Mouse (Mus musculus) brown adipose tissue, adult 24 weeks (tissue): ENCODE measurements around the gene C1ql4. TPM values are rescaled to one million over a fixed set of nuclear protein-coding genes. Genes with fewer than 3 reads are reported as not detected.

Source experiments
- H3K27ac ChIP-seq: fragments of 200-500 bp; replicated peaks from 2 replicates; pipeline ENCODE4 v1.5.1; 2012; ENCODE audit warnings: low read depth, mild to moderate bottlenecking, low read length
- H3K4me1 ChIP-seq: fragments of 200-500 bp; 2 replicates; pipeline ENCODE4 v1.6.1; 2012; ENCODE audit warnings: low read length, mixed read lengths; ENCODE audit not compliant: control insufficient read depth, insufficient read depth, insufficient read length
- H3K4me3 ChIP-seq: fragments of 200-500 bp; 2 replicates; pipeline ENCODE4 v1.5.1; 2012; ENCODE audit warnings: low read depth, mild to moderate bottlenecking, low read length, moderate library complexity; ENCODE audit not compliant: insufficient read depth
- polyA plus RNA-seq: library from polyadenylated mRNA; stranded (reverse); fragments of >200 nt; gene quantifications from 2 replicates; pipeline ENCODE4 v1.2.4, GENCODE M21; 2012; ENCODE audit not compliant: missing spikeins, insufficient read depth, insufficient read length

The C1ql4 gene
- polyA plus RNA-seq: not detected in 2 replicates

DNA sequence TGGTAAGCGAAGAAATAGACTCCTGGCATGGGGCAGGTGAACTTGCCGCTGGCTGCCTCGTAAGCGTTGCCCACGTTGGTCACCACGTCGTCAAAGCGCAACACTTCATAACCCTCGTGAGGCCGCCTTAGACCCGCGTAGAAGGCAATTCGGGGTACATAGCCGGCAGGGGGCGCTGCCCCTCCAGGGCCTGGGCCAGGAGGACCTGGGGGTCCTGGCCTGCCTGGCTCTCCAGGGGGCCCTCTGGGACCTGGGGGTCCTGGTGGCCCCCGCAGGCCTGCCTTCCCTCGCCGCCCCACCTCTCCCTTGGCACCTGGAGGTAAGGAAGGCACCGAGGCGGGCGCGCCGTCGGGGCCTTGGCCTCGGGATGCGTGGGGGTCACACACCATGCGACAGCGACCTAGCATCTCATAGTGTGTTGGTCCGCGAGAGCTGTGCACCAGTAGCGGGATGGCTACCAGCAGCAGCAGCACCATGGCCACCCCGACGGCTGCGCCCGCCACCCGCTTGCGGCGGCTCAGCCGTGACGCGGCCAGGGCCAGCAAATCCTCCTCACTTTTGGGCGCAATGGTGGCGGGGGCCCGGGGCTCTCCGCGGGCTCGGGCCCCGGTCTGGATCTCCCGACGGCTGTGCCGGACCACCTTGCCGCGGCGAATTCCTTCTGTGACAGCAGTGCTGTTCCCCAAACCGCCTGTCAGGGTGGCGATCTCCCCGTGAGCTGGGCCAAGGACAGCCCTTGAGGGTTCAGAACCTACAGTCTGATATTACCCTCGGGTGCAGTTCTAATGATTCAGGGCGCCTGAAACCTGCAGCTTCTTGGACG is at the start of gene C1ql4:
Gene C1ql4 (minus strand): TSS at position 565 of the 823 bp plus-strand sequence.
- H3K27ac ChIP-seq: no peak within 1 kb of the TSS
- no peak within 1 kb of the TSS for H3K4me3 ChIP-seq
- no peaks in the 10 kb centered on the region for H3K4me1 ChIP-seq

DNA sequence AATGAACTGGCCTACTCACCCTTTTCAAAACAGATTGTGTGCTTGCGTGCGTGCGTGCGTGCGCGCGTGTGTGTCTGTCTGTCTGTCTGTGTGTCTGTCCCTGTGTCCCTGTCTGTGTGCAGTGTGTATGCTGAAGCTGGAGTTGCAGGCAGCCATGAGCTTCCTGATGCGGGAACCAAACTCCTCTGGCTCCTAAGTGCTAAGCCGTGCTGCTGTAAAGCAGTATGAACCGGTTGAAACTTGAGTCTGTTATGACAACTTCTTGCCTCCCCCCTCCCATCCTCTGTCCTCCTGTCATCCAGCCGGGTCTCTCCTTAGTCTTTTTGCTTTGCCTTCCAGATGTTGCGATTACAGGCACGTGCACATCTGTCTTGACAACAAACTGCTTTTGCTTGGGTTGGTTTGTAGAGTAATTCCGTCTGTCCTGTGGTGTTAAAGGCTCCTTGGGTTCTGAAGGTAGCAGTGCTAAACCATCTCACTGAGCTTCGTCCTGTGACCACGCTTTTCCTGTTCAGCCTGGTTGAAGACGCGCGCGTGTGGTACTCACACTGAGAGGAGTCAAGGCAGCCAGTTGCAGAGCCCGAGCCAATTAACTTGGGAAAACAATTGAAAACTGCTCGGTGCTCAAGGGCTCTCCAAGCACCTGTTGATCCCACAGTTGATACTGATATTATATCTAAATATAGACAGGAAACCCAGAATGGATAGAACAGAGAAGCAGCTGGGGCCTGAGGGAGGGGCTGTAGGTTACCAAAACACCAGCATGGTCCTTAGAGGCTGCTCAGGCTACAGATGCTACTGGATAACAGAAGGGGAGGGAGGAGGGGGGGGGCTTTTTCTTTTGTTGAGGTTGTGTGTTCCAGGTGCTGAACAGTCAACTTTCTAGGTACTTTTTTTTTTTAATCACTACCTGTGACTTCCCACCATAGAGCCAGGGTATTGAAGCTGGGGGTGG is 42.6 kb upstream of the C1ql4 start:
- no peaks in the 10 kb centered on the region for H3K4me1 ChIP-seq
- H3K4me3 ChIP-seq: no peak overlapping the region
- H3K27ac ChIP-seq: no peak overlapping the region

DNA sequence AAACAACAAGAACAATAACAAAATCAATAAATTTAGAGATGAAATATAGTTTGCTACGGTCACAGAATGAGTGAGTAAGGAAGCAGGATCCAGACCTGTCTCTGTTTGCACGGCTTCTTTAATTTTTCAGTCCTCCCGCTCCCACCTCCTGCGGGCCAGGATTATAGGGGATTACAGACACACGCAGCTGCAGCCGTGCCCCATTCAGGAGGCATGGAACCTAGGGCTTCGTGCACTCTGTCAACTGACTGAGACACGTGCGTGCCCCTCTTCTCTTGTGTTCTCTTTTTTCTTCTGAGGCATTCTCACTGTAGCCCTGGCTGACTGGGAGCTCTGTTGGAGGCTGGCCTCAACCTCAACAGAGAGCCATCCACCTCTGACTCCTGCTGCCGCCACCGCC is 41.8 kb upstream of the C1ql4 start:
- H3K4me3 ChIP-seq: no peak overlapping the region
- H3K27ac ChIP-seq: no peak overlapping the region
- no peaks in the 10 kb centered on the region for H3K4me1 ChIP-seq

DNA sequence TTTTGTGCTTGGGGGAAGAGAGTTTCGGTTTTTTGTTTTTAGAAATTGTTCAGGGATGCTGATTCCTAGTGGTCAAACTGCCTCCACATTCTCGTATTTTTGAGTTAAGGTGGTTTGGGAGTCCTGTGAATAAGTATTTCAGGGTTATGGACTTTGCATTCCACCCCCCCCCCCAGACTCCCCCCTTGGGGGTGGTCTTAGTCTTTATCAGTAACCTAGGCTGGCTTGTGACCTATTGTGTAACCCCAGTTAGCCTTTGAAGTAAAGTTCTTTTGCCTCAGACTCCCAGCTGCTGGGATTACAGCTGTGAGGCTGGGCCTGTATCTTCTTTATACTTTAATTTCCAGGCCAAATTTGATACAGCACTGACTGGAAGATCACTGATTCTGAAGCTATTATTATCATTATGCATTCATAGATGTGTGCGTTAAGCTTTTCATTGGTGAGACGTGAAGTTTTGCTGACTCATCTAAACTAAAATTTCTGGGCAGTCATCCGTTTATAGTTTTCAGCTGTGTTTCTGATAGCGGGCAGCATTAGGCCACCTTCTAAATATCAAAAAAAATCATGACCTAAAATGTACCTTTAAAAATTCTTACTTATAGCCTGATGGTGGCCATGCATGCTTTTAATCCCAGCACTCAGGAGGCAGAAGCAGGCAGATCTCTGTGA is 40.4 kb upstream of the C1ql4 start:
- H3K4me3 ChIP-seq: no peak overlapping the region
- no peak overlapping the region for H3K27ac ChIP-seq
- no peaks in the 10 kb centered on the region for H3K4me1 ChIP-seq

DNA sequence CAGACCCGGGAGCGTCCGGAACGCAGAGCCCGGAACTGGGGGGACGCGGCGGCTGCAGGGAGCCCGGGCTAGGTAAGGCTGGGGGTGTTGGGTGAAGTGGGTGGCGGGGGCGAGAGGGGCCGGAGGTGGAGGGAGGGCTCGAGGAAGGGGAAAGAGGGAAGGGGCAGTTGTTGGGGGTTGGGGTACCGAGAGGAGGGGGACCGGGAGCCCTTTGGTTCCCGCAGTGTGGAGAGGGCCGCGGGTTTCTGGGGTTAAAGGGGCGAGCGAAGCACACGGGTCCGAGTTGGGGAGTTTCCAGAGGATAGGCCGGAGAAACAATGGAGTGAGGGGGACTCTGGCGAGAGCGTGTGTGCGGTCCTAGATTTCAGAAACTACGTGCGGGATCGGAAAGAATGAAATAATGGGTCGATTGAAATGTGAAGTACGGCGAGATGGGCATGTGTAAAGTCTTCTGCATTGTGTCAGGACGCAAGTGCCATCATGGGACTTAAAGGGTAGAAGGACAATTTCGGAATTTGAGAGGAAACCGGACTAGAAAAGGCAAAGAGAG is 39.3 kb upstream of the C1ql4 start:
- peak overlapping the region; percentile 98 for H3K4me3 ChIP-seq
- H3K4me1 ChIP-seq: no peaks in the 10 kb centered on the region
- no peak overlapping the region for H3K27ac ChIP-seq

DNA sequence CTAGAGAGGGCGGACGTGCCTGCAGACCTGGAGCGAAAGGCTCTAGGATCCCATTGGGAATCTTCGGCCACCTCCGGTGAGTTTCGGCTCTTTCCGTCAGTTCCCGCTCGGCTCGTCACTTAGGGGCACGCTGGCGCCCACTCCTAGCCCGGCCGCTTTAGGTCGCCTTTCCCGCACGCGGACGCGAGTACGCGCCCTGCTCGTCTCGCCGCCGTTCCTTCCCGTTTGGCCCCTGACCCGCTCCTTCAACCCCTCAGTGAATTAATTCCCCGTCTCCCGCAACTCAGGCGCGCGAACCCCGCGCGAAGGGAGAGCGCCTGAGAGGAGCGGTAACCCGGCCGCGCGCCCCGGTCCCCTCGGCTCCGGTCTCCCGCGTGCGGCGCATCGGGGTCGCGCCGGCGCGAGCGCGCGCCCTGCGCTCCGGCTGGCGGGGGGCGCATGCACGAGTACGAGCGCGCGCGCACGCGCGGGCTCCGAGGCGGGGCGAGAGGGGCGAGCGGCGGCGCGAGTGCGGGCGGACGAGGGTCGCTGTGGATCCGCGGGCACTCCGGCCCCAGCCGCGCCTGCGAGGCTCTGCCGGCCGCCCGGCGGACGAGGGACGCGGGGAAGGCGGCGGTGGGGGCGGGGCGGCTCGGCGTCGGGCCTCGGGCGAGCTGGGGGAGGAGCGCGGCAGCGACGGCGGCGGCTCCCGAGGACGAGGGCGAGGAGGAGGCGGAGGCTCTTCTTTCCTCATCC is 38.6 kb upstream of the C1ql4 start:
- Histone ChIP-seq H3K4me3 (peak overlapping the region; percentile 98), H3K27ac (peak overlapping the region; percentile 80), H3K4me1 (no peaks in the 10 kb centered on the region)

DNA sequence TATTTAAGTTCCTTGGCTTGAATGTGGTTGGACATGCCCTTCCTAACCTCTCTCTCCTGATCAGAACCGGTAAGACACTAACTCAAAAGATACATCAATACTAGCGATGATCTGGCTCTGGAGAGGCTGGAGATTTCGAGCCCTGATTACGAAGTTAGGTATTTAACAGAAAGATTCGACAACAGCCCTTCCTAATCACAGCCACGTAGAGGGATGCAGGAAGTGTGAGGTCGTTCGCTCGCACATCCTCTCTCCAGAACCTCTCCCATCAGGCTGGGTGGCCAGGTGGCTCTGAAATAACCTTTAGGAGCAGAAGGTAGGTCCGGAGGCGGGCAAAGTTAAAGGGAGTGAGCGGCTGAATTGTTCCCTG is 38.1 kb upstream of the C1ql4 start, which contains the start of gene Spats2:
Gene Spats2 (plus strand): TSS at position 206 of the 370 bp plus-strand sequence.
- Histone ChIP-seq H3K4me1 (no peaks in the 10 kb centered on the region), H3K27ac (peak within 1 kb of the TSS; percentile 80), H3K4me3 (peak within 1 kb of the TSS; percentile 98)

DNA sequence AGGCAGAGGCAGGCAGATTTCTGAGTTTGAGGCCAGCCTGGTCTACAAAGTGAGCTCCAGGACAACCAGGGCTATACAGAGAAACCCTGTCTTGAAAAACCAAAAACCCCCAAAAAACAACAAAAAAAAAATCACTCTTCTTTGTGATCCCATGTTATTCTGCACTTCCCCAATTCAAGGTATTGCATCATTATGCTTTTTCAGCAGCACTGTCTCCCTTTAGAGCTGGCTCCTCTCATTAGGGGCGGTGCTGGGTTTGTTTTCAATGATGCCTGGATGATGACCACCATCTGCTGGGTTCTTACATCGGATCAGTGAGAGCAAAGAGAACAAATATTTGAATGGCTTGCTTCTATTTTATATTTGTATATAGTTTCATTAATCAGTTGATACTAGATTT is 35.0 kb upstream of the C1ql4 start:
- no peaks in the 10 kb centered on the region for H3K4me1 ChIP-seq
- no peak overlapping the region for H3K4me3 ChIP-seq
- H3K27ac ChIP-seq: no peak overlapping the region

DNA sequence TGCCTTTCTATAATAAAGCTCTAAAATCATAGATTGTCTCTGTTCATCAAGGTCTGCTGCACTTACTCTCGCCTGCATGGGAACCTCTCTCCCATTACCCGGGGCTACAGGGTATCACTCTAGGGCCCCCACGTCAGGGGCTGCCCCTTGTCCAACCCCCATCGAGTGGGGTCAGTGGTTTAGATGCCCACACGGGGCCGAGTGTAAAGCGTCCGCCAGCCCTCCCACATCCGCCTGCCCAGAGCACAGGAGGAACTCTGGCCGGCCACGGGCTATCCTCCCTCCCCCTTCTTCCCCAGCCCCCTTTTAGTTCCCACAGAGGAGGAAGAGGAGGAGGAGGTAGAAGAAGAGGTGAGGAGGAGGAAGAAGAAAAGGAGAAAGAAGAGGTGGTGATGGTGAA is 33.2 kb upstream of the C1ql4 start:
- Histone ChIP-seq H3K4me1 (no peaks in the 10 kb centered on the region), H3K27ac (no peak overlapping the region), H3K4me3 (no peak overlapping the region)

DNA sequence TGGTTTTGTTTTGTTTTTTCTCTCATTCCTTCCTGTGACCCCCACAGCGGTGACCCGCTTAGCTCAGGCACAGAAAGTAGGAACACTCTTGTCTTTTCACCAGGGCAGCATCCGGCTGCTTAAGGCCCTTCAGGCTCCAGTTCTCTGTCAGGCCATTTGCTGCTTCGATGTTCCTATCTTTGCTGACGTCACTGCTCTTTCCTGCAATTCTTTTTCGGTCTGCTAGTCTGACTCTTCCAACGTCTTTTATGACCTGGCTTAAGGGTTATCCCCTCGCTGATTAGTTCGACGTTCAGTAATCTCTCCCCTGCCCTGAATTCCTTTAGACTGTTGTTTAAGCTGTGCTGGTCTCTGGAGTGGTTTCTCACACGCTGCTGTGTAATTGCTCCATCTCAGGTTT is 28.9 kb upstream of the C1ql4 start:
- Histone ChIP-seq H3K4me3 (no peak overlapping the region), H3K4me1 (no peaks in the 10 kb centered on the region), H3K27ac (0 out of 2 replicates have a peak overlapping the region, but pooled peaks have one; percentile 1)

DNA sequence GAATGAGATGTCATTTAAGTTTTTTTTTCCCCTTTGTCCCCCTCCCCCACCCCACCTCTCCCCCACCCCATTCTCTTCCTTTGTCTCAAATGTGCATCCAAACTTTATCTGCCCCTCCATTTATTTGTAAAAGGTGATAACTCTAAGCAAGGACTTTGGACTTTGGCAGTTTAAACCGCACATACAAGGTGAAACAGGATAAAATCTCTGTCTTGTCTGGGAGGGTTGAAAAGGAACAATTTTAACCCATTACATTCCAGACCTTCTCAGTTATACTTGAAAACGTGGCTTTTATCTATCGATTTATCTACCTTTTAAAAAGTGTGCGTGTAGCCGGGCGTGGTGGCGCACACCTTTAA is 27.4 kb upstream of the C1ql4 start:
- Histone ChIP-seq H3K27ac (no peak overlapping the region), H3K4me3 (no peak overlapping the region), H3K4me1 (no peaks in the 10 kb centered on the region)

DNA sequence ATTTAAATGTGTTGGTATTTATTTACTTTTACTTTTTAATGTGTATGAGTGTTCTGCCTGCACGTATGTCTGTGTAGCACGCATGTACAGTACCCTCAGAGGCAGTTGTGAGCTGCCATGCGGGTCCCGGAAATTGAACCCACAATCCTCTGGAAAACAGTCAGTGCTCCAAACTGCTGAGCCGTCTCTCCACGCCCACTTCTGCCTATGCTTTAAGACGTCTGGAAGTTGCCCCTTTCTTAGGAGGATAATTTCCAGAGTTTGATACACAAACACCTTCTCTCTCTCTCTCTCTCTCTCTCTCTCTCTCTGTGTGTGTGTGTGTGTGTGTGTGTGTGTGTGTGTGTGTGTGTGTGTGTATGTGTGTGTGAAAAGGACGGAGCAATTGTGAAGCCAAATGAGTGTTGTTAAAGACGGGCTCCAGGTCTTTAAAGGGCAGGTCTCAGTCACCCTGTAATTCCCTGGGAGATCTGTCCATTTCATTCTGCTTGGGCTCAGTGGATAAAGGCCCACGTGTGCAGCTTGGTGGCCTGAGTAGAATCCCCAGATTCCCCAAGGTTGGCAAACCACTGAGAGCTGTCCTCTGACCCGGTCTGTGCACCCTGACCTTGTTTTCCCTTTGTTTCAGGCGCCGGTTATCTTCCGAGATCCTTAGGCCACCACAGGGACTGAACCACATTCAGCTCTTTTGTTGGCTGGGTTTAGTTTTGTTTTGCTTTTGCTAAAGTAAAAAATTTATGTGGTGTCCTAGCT is 26.9 kb upstream of the C1ql4 start:
- H3K4me3 ChIP-seq: no peak overlapping the region
- H3K4me1 ChIP-seq: no peaks in the 10 kb centered on the region
- H3K27ac ChIP-seq: no peak overlapping the region

DNA sequence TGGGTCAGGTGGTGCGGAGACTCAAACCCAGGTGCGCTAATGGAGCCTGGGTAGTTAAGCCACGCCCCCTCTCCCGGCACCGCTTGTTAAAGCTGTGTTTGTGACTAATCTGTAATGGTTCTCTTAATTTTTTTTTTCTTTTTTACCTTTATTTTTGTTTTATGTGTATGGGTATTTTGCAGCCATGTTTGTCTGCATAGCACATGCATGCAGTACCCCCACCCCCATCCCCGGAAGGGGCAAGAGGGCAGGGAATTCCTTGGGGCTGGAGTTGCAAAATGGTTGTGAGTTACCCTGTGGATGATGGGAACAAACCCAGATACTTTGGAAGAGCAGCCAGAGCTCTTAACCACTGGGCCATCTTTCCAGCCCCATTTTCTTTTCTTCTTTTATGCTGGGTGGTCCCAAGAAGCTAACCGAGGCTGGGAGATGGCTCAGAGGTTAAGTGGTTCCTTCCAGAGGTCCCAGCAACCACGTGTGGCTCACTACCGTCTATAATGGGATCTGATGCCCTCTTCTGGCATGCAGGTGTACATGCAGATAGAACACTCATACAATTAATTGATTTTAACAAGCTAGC is 25.9 kb upstream of the C1ql4 start:
- H3K4me1 ChIP-seq: no peaks in the 10 kb centered on the region
- no peak overlapping the region for H3K27ac ChIP-seq
- peak overlapping the region; percentile 36; the same call in 1 of the 2 replicates for H3K4me3 ChIP-seq
